Mouse (Mus musculus) CH12.LX (cell line): Measurements from ENCODE around the gene Clasp2.

Experiments used
- BHLHE40 ChIP-seq: IDR thresholded peaks from 2 replicates; pipeline ENCODE4 v1.6.1; 2011; ENCODE audit warnings: mild to moderate bottlenecking, low read depth, low read length, improper control_type of control experiment
- CTCF ChIP-seq, 2 experiments: IDR thresholded peaks in 1 of 2; conservative IDR thresholded peaks in 1 of 2; 2 replicates each; pipeline ENCODE4 v1.5.1; 2011 to 2012; ENCODE audit warnings: low read depth in 2 of 2, low read length in 2 of 2, improper control_type of control experiment in 1 of 2, inconsistent platforms in 1 of 2, mild to moderate bottlenecking in 1 of 2, moderate library complexity in 1 of 2
- EP300 ChIP-seq: IDR thresholded peaks from 2 replicates; pipeline ENCODE4 v1.6.1; 2011; ENCODE audit warnings: low read length, improper control_type of control experiment
- MAX ChIP-seq: IDR thresholded peaks from 2 replicates; pipeline ENCODE4 v1.6.1; 2011; ENCODE audit warnings: low read length, improper control_type of control experiment
- MAZ ChIP-seq: IDR thresholded peaks from 2 replicates; pipeline ENCODE4 v1.6.1; 2012; ENCODE audit warnings: low read depth, mild to moderate bottlenecking, inconsistent platforms, low read length, improper control_type of control experiment, moderate library complexity
- NELFE ChIP-seq: IDR thresholded peaks from 2 replicates; pipeline ENCODE4 v1.6.1; 2011; ENCODE audit warnings: low read depth, low read length, improper control_type of control experiment
- NRF1 ChIP-seq: IDR thresholded peaks from 2 replicates; pipeline ENCODE4 v1.6.1; 2014; ENCODE audit warnings: low read depth, mild to moderate bottlenecking, inconsistent platforms, low read length, improper control_type of control experiment, moderate library complexity
- POLR2A ChIP-seq: IDR thresholded peaks from 2 replicates; pipeline ENCODE4 v1.6.1; 2011; ENCODE audit warnings: low read depth, mild to moderate bottlenecking, improper control_type of control experiment, low read length
- POLR2AphosphoS2 ChIP-seq: IDR thresholded peaks from 2 replicates; pipeline ENCODE4 v1.6.1; 2011; ENCODE audit warnings: low read depth, low read length, improper control_type of control experiment
- ZKSCAN1 ChIP-seq: IDR thresholded peaks from 2 replicates; pipeline ENCODE4 v1.6.1; 2012; ENCODE audit warnings: low read depth, inconsistent platforms, low read length, improper control_type of control experiment, borderline replicate concordance

DNA sequence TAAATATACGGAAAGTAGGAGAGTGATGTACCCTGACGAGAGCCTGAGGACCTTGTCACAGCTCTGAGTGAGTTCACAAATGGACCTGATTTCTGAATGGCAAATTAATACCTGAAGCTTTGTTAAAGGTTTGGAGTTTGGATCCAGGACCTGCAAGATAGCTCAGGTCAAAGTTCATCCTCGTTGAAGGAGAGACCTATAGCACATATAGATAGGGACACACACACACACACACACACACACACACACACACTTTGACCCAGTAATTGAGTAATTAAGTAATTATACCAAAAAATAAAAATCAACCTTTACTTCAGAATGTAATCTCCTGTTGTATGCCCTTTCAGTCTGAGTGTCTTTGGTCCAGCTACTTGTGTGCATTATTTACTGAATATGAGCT, 114.2 kb downstream of the Clasp2 start:
- TF ChIP-seq MAZ (no peak), CTCF (conservative IDR thresholded peaks at IDR 0.05 in 1 of 2, IDR thresholded peaks at IDR 0.05 in 1 of 2; ENCODE audit: low read depth in 2 of 2, low read length in 2 of 2) (no peak), POLR2A (no peak), NRF1 (no peak), MAX (no peak), EP300 (no peak), BHLHE40 (no peak), ZKSCAN1 (no peak), POLR2AphosphoS2 (no peak), NELFE (no peak)
